Mouse (Mus musculus) forebrain, embryonic 10.5 days (tissue): ENCODE results near the gene Gm3526. TPM values are rescaled to one million over a fixed set of nuclear protein-coding genes. Genes with fewer than 3 reads are reported as not detected.
"Not testable (repeated sequence)": the region's sequence is repeated elsewhere in the genome, so short reads cannot be mapped to it uniquely, and the experiment has no call there.

Experiments used
- DNase-seq: peaks from one replicate; pipeline ENCODE4 v3.0.0-alpha.2; 2017; ENCODE audit warnings: low spot score; ENCODE audit errors: extremely low spot score
- H3K27ac ChIP-seq: fragments of 300-500 bp; sonication (generic); 2 replicates; pipeline ENCODE4 v1.5.1; 2016; ENCODE audit warnings: mild to moderate bottlenecking
- H3K27me3 ChIP-seq: fragments of 300-500 bp; sonication (generic); 2 replicates; pipeline ENCODE4 v1.6.1; 2016; ENCODE audit warnings: mild to moderate bottlenecking; ENCODE audit not compliant: poor library complexity, severe bottlenecking
- H3K36me3 ChIP-seq: fragments of 300-500 bp; sonication (generic); replicated peaks from 2 replicates; pipeline ENCODE4 v1.6.1; 2016; ENCODE audit warnings: mild to moderate bottlenecking, moderate library complexity
- H3K4me1 ChIP-seq: fragments of 300-500 bp; sonication (generic); 2 replicates; pipeline ENCODE4 v1.6.1; 2016
- H3K4me3 ChIP-seq: fragments of 300-500 bp; sonication (generic); 2 replicates; pipeline ENCODE4 v1.5.1; 2016; ENCODE audit warnings: mild to moderate bottlenecking, moderate library complexity
- H3K9me3 ChIP-seq: fragments of 300-500 bp; sonication (generic); 2 replicates; pipeline ENCODE4 v1.6.1; 2016; ENCODE audit warnings: mild to moderate bottlenecking, moderate library complexity
- WGBS: fragments of 180-500 bp; shearing (Covaris S2); methylation state at CpG from one replicate; pipeline ENCODE4 v1.1.7; 2016; 5-methylcytosine and 5-hydroxymethylcytosine counted together
- polyA plus RNA-seq: library from polyadenylated mRNA; unstranded; fragments of >200 nt; fragmentation: Nextera tagmentation; extraction: Ambion mirVana; gene quantifications from 2 replicates; pipeline ENCODE4 v1.2.1, GENCODE M21; 2016

The Gm3526 gene
- polyA plus RNA-seq, result not detected in 2 replicates

- H3K9me3 ChIP-seq, H3K4me1 ChIP-seq, H3K4me3 ChIP-seq, H3K27me3 ChIP-seq, DNase-seq, H3K27ac ChIP-seq, H3K36me3 ChIP-seq: not testable (repeated sequence)
- no CpG with 5 or more reads among the region's 1 CpGs for WGBS
These were observed at the start of gene Gm3526 for GRCm38 (mm10) chr14:5260480-5260879. Gene Gm3526, minus strand, starts transcription at chr14:5260580.

Other genes with a start within 250 kb of the Gm3526 start
- not detected in 2 replicates for gene Gm3298, start 244.7 kb downstream of the Gm3526 start, polyA plus RNA-seq
- gene 4930555G01Rik, start 210.0 kb downstream of the Gm3526 start, polyA plus RNA-seq, result not detected in 2 replicates
- 1.7 and 2.5 TPM in 2 replicates for gene Gm8281, start 189.5 kb downstream of the Gm3526 start, polyA plus RNA-seq
- gene Gm8279, start 129.1 kb downstream of the Gm3526 start, polyA plus RNA-seq, result not detected in 2 replicates
- gene Gm3317, start 96.0 kb downstream of the Gm3526 start, polyA plus RNA-seq, result not detected in 2 replicates
- gene Gm8271, start 74.8 kb downstream of the Gm3526 start, polyA plus RNA-seq, result not detected in 2 replicates
- not detected in 2 replicates for gene Gm3542, start 74.3 kb upstream of the Gm3526 start, polyA plus RNA-seq
- 0.09 TPM in 1 of 2 replicates, not detected in the other for gene Gm3500, start 128.5 kb upstream of the Gm3526 start, polyA plus RNA-seq
- 1.4 and 1.5 TPM in 2 replicates for gene Gm3194, start 194.9 kb upstream of the Gm3526 start, polyA plus RNA-seq
- not detected in 2 replicates for gene Gm8246, start 217.2 kb upstream of the Gm3526 start, polyA plus RNA-seq
- gene Gm3187, start 223.6 kb upstream of the Gm3526 start, polyA plus RNA-seq, result not detected in 2 replicates
- gene Gm3488, start 241.1 kb upstream of the Gm3526 start, polyA plus RNA-seq, result 1.6 and 2.0 TPM in 2 replicates